Mouse (Mus musculus) liver, embryonic 11.5 days (tissue): Measurements from ENCODE around the gene Cmah. TPM values are rescaled to one million over a fixed set of nuclear protein-coding genes. Genes with fewer than 3 reads are reported as not detected.
"Not testable (repeated sequence)": the region's sequence is repeated elsewhere in the genome, so short reads cannot be mapped to it uniquely, and the experiment has no call there.

Experiments used
- ATAC-seq: fragments of 200-750 bp; cut with Nextera tagmentation; replicated peaks from 2 replicates; pipeline ENCODE4 v1.8.0; 2017; ENCODE audit warnings: moderate number of reproducible peaks, mild to moderate bottlenecking, moderate TSS enrichment, moderate library complexity; ENCODE audit not compliant: low FRiP score
- DNase-seq: peaks from one replicate; pipeline ENCODE4 v3.0.0-alpha.2; 2017; ENCODE audit warnings: low spot score
- H3K27ac ChIP-seq: fragments of 300-500 bp; sonication (generic); 2 replicates; pipeline ENCODE4 v1.5.1; 2014; ENCODE audit warnings: mild to moderate bottlenecking, low read depth, low read length, control low read depth
- H3K27me3 ChIP-seq: fragments of 300-500 bp; sonication (generic); replicated peaks from 2 replicates; pipeline ENCODE4 v1.6.1; 2014; ENCODE audit warnings: low read length, mixed read lengths; ENCODE audit not compliant: control insufficient read depth, insufficient read depth
- H3K36me3 ChIP-seq: fragments of 300-500 bp; sonication (generic); 2 replicates; pipeline ENCODE4 v1.6.1; 2014; ENCODE audit warnings: mild to moderate bottlenecking, low read length, moderate library complexity, mixed read lengths; ENCODE audit not compliant: control insufficient read depth, insufficient read depth
- H3K4me1 ChIP-seq: fragments of 300-500 bp; sonication (generic); replicated peaks from 2 replicates; pipeline ENCODE4 v1.6.1; 2014; ENCODE audit warnings: low read length, mixed read lengths; ENCODE audit not compliant: control insufficient read depth, insufficient read depth
- H3K4me2 ChIP-seq: fragments of 300-500 bp; sonication (generic); 2 replicates; pipeline ENCODE4 v1.6.1; 2014; ENCODE audit warnings: mild to moderate bottlenecking, control low read depth, moderate library complexity
- H3K4me3 ChIP-seq: fragments of 300-500 bp; sonication (generic); 2 replicates; pipeline ENCODE4 v1.5.1; 2014; ENCODE audit warnings: low read depth, low read length, control low read depth
- H3K9ac ChIP-seq: fragments of 300-500 bp; sonication (generic); 2 replicates; pipeline ENCODE4 v1.6.1; 2014; ENCODE audit warnings: low read depth, low read length, control low read depth
- H3K9me3 ChIP-seq: fragments of 300-500 bp; sonication (generic); 2 replicates; pipeline ENCODE4 v1.6.1; 2016; ENCODE audit warnings: low read length, inconsistent platforms, mixed read lengths; ENCODE audit not compliant: control insufficient read depth
- WGBS: fragments of 180-500 bp; shearing (Covaris S2); extraction: QIAGEN DNeasy Blood & Tissue Kit; methylation state at CpG from one replicate; pipeline ENCODE4 v1.1.7; 2014; 5-methylcytosine and 5-hydroxymethylcytosine counted together
- polyA plus RNA-seq: library from polyadenylated mRNA; unstranded; fragments of >200 nt; fragmentation: Nextera tagmentation; extraction: Ambion mirVana; gene quantifications from 2 replicates; pipeline ENCODE4 v1.2.1, GENCODE M21; 2014

Gene Cmah
- polyA plus RNA-seq, 1 experiment from 2014 or later, result 4.3 TPM

GRCm38 (mm10) chr13:24365191-24365590 lies 38.0 kb downstream of the Cmah start:
- Histone ChIP-seq H3K9me3 (no peaks in the 10 kb centered on the region), H3K4me3 (no peak overlapping the region), H3K36me3 (no peaks in the 10 kb centered on the region), H3K9ac (no peak overlapping the region), H3K4me1 (no peaks in the 10 kb centered on the region), H3K4me2 (no peak overlapping the region), H3K27ac (no peak overlapping the region), H3K27me3 (no peaks in the 10 kb centered on the region)
- ATAC-seq (no peak), DNase-seq (peak; percentile 0)
- WGBS, result 86% methylated on average over 6 of the region's 6 CpGs

- WGBS, result 81% methylated on average over 7 of the region's 7 CpGs
- no peak for DNase-seq
- H3K27ac ChIP-seq, result no peak overlapping the region
- no peak overlapping the region for H3K4me3 ChIP-seq
- no peak overlapping the region for H3K9ac ChIP-seq
- H3K9me3 ChIP-seq, result no peaks in the 10 kb centered on the region
- no peak for ATAC-seq
- no peaks in the 10 kb centered on the region for H3K4me1 ChIP-seq
- no peaks in the 10 kb centered on the region for H3K27me3 ChIP-seq
- H3K4me2 ChIP-seq, result no peak overlapping the region
- H3K36me3 ChIP-seq, result no peaks in the 10 kb centered on the region
Observed at GRCm38 (mm10) chr13:24372893-24373599, 45.8 kb downstream of the Cmah start.

DNA sequence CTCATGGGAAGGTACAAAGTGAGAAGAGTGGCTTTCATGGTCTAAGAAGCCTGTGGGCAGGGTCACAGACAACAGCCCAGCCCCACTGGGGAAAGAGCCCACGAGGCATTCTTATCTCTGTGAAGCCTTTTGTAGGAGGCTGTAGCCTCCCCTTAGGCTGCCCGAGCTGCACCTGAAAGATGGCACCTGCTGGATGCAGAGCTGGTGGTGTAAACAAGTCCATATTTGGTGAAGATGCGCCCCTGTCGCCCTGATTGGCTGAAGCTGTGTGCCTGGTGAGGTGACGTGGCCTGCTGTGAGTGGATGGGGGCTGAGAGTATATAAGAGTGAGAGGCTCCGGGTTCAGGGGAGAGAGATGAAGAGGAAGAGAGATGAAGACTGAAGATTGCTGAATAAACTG lies 47.4 kb downstream of the Cmah start:
- not testable (repeated sequence) for H3K4me2 ChIP-seq, H3K4me1 ChIP-seq, H3K27me3 ChIP-seq, H3K36me3 ChIP-seq, H3K9me3 ChIP-seq, H3K4me3 ChIP-seq, H3K9ac ChIP-seq, H3K27ac ChIP-seq, ATAC-seq
- 65% methylated on average over 6 of the region's 6 CpGs for whole genome bisulfite sequencing
- DNase-seq, result peak; percentile 20

GRCm38 (mm10) chr13:24375320-24376203 lies 48.4 kb downstream of the Cmah start:
- DNase-seq (peak; percentile 20), ATAC-seq (no peak)
- no peak overlapping the region for H3K4me2 ChIP-seq
- H3K4me1 ChIP-seq, result no peaks in the 10 kb centered on the region
- H3K4me3 ChIP-seq, result no peak overlapping the region
- H3K27ac ChIP-seq, result no peak overlapping the region; the same call in 1 of the 2 replicates
- WGBS, result 40% methylated on average over 7 of the region's 7 CpGs
- H3K36me3 ChIP-seq, result no peaks in the 10 kb centered on the region
- H3K27me3 ChIP-seq, result no peaks in the 10 kb centered on the region
- H3K9me3 ChIP-seq, result no peaks in the 10 kb centered on the region
- no peak overlapping the region for H3K9ac ChIP-seq

DNA sequence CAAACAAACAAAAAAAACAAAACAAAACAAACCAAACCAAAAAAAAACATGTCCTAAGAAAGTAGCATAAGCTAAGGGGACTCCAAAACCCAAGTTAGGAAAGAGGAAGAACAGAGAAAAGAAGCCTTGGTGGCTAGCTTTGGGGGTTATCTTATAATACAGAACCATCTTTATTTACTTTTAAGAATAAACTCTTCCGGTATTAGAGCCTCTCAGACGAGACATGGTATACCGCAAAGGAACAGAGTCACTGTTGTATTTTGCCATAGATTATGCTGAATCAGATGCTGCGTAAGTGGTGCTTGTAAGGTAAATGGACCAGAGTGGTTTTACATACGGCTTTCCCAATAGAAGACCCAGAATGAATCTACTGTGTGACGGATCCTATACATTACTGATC lies 53.5 kb downstream of the Cmah start:
- no peak overlapping the region for H3K4me3 ChIP-seq
- H3K4me2 ChIP-seq, result no peak overlapping the region
- ATAC-seq, result no peak
- H3K27me3 ChIP-seq, result no peaks in the 10 kb centered on the region
- H3K4me1 ChIP-seq, result no peaks in the 10 kb centered on the region
- no peaks in the 10 kb centered on the region for H3K9me3 ChIP-seq
- DNase-seq, result no peak
- H3K27ac ChIP-seq, result no peak overlapping the region
- no peak overlapping the region for H3K9ac ChIP-seq
- H3K36me3 ChIP-seq, result no peaks in the 10 kb centered on the region
- 53% methylated on average over 6 of the region's 6 CpGs for WGBS

GRCm38 (mm10) chr13:24383885-24384284 lies 56.7 kb downstream of the Cmah start:
- WGBS, result 88% methylated on average over 3 of the region's 3 CpGs
- no peak overlapping the region for H3K4me3 ChIP-seq
- no peaks in the 10 kb centered on the region for H3K4me1 ChIP-seq
- no peaks in the 10 kb centered on the region for H3K36me3 ChIP-seq
- no peaks in the 10 kb centered on the region for H3K27me3 ChIP-seq
- DNase-seq, result no peak
- no peaks in the 10 kb centered on the region for H3K9me3 ChIP-seq
- no peak overlapping the region for H3K27ac ChIP-seq
- H3K4me2 ChIP-seq, result no peak overlapping the region
- no peak for ATAC-seq
- H3K9ac ChIP-seq, result no peak overlapping the region

DNA sequence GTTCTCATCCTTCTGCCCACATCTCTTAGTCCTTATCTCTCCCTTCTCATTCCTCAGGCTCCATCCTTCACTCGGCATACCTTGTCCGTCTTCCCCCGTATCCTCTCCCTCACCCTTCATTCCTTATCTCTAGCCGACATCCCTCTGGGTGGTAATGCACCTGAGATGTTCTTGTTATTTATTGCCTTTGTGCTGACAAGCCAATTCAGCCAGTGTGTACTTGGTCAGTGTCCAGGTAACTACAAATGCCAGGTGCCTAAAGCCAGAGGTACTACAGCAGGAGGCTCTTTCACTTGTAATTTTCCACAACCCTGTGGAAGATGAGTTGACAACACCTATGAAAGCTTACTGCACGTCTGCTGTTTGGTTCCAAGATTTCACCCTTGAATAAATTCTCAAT lies 64.7 kb downstream of the Cmah start:
- Histone ChIP-seq H3K4me2 (no peak overlapping the region), H3K4me3 (no peak overlapping the region), H3K36me3 (no peaks in the 10 kb centered on the region), H3K27me3 (no peaks in the 10 kb centered on the region), H3K9me3 (no peaks in the 10 kb centered on the region), H3K4me1 (peaks cover 10% of the 10 kb centered on the region), H3K27ac (no peak overlapping the region), H3K9ac (no peak overlapping the region)
- 60% methylated on average over 5 of the region's 5 CpGs for WGBS
- DNase-seq, result no peak
- ATAC-seq, result no peak

GRCm38 (mm10) chr13:24392655-24393054 lies 65.5 kb downstream of the Cmah start:
- Histone ChIP-seq H3K27me3 (no peaks in the 10 kb centered on the region), H3K36me3 (no peaks in the 10 kb centered on the region), H3K4me3 (no peak overlapping the region), H3K9ac (no peak overlapping the region), H3K9me3 (no peaks in the 10 kb centered on the region), H3K4me1 (peaks cover 10% of the 10 kb centered on the region), H3K27ac (peak overlapping the region; percentile 43; the same call in 1 of the 2 replicates), H3K4me2 (no peak overlapping the region)
- WGBS, result 50% methylated on average over 4 of the region's 4 CpGs
- DNase-seq, result no peak
- 0 out of 2 replicates have a peak, but pooled peaks have one; percentile 26 for ATAC-seq
